Mouse (Mus musculus) limb, embryonic 13.5 days (tissue): ENCODE measurements around the gene Taf1. TPM values are rescaled to one million over a fixed set of nuclear protein-coding genes. Genes with fewer than 3 reads are reported as not detected.

Source experiments
- ATAC-seq: fragments of 200-750 bp; cut with Nextera tagmentation; 2 replicates; pipeline ENCODE4 v1.8.0; 2017; ENCODE audit warnings: low read depth, moderate number of reproducible peaks, moderate TSS enrichment; ENCODE audit not compliant: low FRiP score
- H3K27ac ChIP-seq: fragments of 300-500 bp; sonication (generic); 2 replicates; pipeline ENCODE4 v1.5.1; 2015; ENCODE audit warnings: inconsistent platforms, mild to moderate bottlenecking, moderate library complexity
- H3K27me3 ChIP-seq: fragments of 300-500 bp; sonication (generic); 2 replicates; pipeline ENCODE4 v1.6.1; 2015; ENCODE audit warnings: mild to moderate bottlenecking, inconsistent platforms
- H3K36me3 ChIP-seq: fragments of 300-500 bp; sonication (generic); 2 replicates; pipeline ENCODE4 v1.6.1; 2015; ENCODE audit warnings: inconsistent platforms, mild to moderate bottlenecking, moderate library complexity
- H3K4me1 ChIP-seq: fragments of 300-500 bp; sonication (generic); 2 replicates; pipeline ENCODE4 v1.6.1; 2015; ENCODE audit warnings: inconsistent platforms
- H3K4me2 ChIP-seq: fragments of 300-500 bp; sonication (generic); replicated peaks from 2 replicates; pipeline ENCODE4 v1.6.1; 2015; ENCODE audit warnings: inconsistent platforms, mild to moderate bottlenecking, moderate library complexity
- H3K4me3 ChIP-seq: fragments of 300-500 bp; sonication (generic); 2 replicates; pipeline ENCODE4 v1.5.1; 2015; ENCODE audit warnings: moderate library complexity, mild to moderate bottlenecking, inconsistent platforms
- H3K9ac ChIP-seq: fragments of 300-500 bp; sonication (generic); 2 replicates; pipeline ENCODE4 v1.6.1; 2015; ENCODE audit warnings: mild to moderate bottlenecking, inconsistent platforms
- H3K9me3 ChIP-seq: fragments of 300-500 bp; sonication (generic); 2 replicates; pipeline ENCODE4 v1.6.1; 2016; ENCODE audit warnings: inconsistent platforms
- WGBS: fragments of 180-500 bp; shearing (Covaris S2); methylation state at CpG from one replicate; pipeline ENCODE4 v1.1.7; 2015; 5-methylcytosine and 5-hydroxymethylcytosine counted together
- polyA plus RNA-seq: library from polyadenylated mRNA; unstranded; fragments of >200 nt; fragmentation: Nextera tagmentation; extraction: Ambion mirVana; gene quantifications from 2 replicates; pipeline ENCODE4 v1.2.1, GENCODE M21; 2015

Gene Taf1
- polyA plus RNA-seq, 1 experiment from 2014 or later: 16.3 TPM

GRCm38 (mm10) chrX:101636821-101637525 lies 104.4 kb downstream of the Taf1 start:
- Histone ChIP-seq H3K9me3 (no peaks in the 10 kb centered on the region), H3K27ac (no peak overlapping the region), H3K36me3 (no peaks in the 10 kb centered on the region), H3K4me2 (no peak overlapping the region), H3K27me3 (peaks cover 32% of the 10 kb centered on the region), H3K4me1 (no peaks in the 10 kb centered on the region), H3K4me3 (no peak overlapping the region), H3K9ac (no peak overlapping the region)
- ATAC-seq: no peak
- WGBS: 29% methylated on average over 9 of the region's 9 CpGs

DNA sequence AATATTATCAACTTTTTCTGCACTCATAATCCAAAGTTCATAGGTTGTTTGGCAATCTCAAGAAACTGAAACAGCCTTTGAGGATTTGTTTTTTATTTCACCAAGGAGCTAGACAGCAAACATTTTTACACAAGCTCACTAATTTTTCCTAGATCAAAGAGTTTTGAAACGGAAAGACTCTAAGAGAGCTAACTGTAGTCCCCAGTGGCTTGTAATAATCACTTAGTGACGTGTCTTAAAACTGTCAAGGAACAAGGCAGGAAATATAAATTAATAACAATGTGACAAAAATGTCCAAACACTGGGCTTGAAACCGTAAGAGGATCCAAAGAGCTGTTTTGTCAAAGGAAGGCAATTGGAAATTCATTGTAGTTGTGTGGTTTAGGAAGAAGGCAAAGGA lies 106.3 kb downstream of the Taf1 start:
- H3K4me2 ChIP-seq: peak overlapping the region; percentile 60
- H3K4me1 ChIP-seq: 0 out of 2 replicates have a peak, but pooled peaks cover 4% of the 10 kb centered on the region
- 23% methylated on average over 3 of the region's 3 CpGs for WGBS
- no peak overlapping the region for H3K27ac ChIP-seq
- no peak overlapping the region for H3K9ac ChIP-seq
- no peaks in the 10 kb centered on the region for H3K9me3 ChIP-seq
- peaks cover 35% of the 10 kb centered on the region for H3K27me3 ChIP-seq
- peak overlapping the region; percentile 68 for H3K4me3 ChIP-seq
- no peak for ATAC-seq
- H3K36me3 ChIP-seq: peaks cover under 1% of the 10 kb centered on the region; the same call in 1 of the 2 replicates

- H3K36me3 ChIP-seq: peaks cover 3% of the 10 kb centered on the region; the same call in 1 of the 2 replicates
- no peak for ATAC-seq
- no peak overlapping the region for H3K9ac ChIP-seq
- H3K4me3 ChIP-seq: peak overlapping the region; percentile 68
- H3K27ac ChIP-seq: no peak overlapping the region
- H3K4me1 ChIP-seq: 0 out of 2 replicates have a peak, but pooled peaks cover 4% of the 10 kb centered on the region
- 18% methylated on average over 13 of the region's 13 CpGs for WGBS
- H3K9me3 ChIP-seq: no peaks in the 10 kb centered on the region
- peak overlapping the region; percentile 60 for H3K4me2 ChIP-seq
- H3K27me3 ChIP-seq: peaks cover 35% of the 10 kb centered on the region
Measured at GRCm38 (mm10) chrX:101639306-101639705, 106.8 kb downstream of the Taf1 start.

DNA sequence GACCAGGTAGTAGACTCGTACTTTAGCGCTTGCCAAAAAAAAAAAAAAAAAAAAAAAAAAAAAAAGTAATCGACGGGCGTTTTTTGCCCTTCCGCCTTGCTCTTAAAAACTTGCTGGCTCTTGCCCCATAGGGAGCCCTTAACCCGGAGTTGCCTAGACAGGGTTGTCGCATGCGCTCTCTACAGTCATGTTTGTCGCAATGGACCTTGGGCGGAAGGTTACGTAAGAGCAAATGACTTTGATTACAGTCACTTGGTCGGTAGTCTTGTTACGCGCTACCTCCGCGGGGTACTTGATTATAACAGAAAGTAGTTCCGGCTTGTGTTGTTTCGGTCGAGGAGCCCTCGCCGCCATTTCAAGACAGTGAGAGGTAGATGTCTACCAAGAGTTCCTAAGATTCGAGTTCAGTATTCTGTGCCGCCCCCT lies 107.2 kb downstream of the Taf1 start, which contains the start of gene Ogt:
Gene Ogt, plus strand, starts transcription at position 320 of the 426 bp plus-strand sequence.
- H3K36me3 ChIP-seq: peaks cover 3% of the 10 kb centered on the region; the same call in 1 of the 2 replicates
- H3K4me3 ChIP-seq: peak within 1 kb of the TSS; percentile 68
- H3K4me2 ChIP-seq: peak within 1 kb of the TSS; percentile 67
- ATAC-seq: peak; percentile 92
- peaks cover 35% of the 10 kb centered on the region for H3K27me3 ChIP-seq
- H3K9ac ChIP-seq: peak within 1 kb of the TSS; percentile 82
- H3K9me3 ChIP-seq: no peaks in the 10 kb centered on the region
- 0 out of 2 replicates have a peak, but pooled peaks cover 4% of the 10 kb centered on the region for H3K4me1 ChIP-seq
- WGBS: 12% methylated on average over 21 of the region's 24 CpGs
- H3K27ac ChIP-seq: peak within 1 kb of the TSS; percentile 75

DNA sequence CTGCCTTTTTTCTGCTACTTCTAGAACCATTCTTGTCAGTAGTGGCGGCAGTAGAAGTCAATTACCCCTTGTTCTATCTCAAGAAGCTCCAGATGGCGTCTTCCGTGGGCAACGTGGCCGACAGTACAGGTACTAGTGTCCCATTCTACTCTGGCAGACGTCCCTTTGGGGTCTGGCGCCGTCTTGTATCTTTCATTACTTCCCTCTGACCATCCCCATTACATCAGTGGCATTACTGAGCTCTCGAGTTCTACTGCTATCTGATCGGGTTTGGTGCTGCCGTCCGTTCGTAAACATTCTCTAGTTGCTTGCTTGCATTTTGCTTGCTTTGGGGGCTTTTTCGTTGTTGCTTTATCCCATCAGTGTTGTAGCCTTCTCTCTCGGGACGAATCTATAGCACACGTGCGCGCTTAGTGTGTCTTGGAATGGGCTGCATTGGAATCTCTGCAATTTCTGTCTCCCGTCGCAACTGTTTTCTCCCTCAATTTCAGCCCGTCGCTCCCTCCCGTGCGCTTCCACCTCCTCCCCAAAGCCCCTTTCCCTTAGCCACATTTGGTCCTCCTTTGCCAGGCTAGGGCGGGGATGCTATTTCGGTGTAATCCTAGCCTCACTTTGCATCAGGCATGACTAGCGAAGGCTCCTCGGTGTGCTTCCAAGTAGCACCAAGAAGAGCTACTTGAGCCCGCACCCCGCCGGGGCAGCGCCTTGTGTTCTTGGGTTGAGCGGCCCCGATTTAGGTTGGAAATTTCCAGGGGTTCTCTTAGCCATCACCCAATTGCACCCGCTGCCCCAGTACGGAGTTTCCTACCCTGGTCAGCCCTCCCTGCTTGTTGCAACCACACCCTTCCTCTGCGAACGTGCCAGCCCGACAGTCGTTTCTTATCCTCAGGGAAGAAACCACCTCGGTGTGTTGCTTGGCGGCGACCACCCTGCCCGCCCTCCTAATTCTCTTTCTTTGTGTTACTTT lies 107.9 kb downstream of the Taf1 start:
- Histone ChIP-seq H3K9me3 (no peaks in the 10 kb centered on the region), H3K4me3 (peak overlapping the region; percentile 68), H3K4me1 (0 out of 2 replicates have a peak, but pooled peaks cover 4% of the 10 kb centered on the region), H3K27me3 (peaks cover 35% of the 10 kb centered on the region), H3K4me2 (peak overlapping the region; percentile 67), H3K27ac (peak overlapping the region; percentile 75), H3K9ac (peak overlapping the region; percentile 82), H3K36me3 (peaks cover 6% of the 10 kb centered on the region; the same call in 1 of the 2 replicates)
- WGBS: 12% methylated on average over 45 of the region's 45 CpGs
- peak; percentile 66 for ATAC-seq

DNA sequence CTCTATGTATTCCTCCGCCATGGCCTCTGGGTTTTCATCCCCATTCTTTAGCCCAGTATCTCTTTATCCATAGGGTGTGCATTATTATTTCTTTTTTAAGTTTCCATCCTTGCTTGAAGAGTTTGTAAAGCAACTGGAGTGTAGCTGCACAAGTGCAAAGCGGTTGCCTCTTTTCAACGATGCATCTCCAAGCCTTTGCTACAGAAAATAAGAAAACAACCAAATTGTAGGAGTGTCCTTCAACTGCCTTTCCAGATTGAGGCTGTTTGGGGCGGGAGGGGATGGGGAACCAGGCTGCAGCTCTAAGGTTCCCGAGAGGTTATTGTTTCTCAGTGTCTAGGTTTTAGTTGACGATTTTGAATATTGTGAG lies 108.6 kb downstream of the Taf1 start:
- no peaks in the 10 kb centered on the region for H3K9me3 ChIP-seq
- peak overlapping the region; percentile 67 for H3K4me2 ChIP-seq
- peak overlapping the region; percentile 75 for H3K27ac ChIP-seq
- peaks cover 35% of the 10 kb centered on the region for H3K27me3 ChIP-seq
- no peak for ATAC-seq
- H3K4me1 ChIP-seq: 0 out of 2 replicates have a peak, but pooled peaks cover 4% of the 10 kb centered on the region
- WGBS: 13% methylated on average over 6 of the region's 6 CpGs
- H3K36me3 ChIP-seq: peaks cover 6% of the 10 kb centered on the region; the same call in 1 of the 2 replicates
- peak overlapping the region; percentile 68 for H3K4me3 ChIP-seq
- peak overlapping the region; percentile 82 for H3K9ac ChIP-seq

- Histone ChIP-seq H3K4me1 (0 out of 2 replicates have a peak, but pooled peaks cover 4% of the 10 kb centered on the region), H3K9ac (peak overlapping the region; percentile 82), H3K27me3 (peaks cover 31% of the 10 kb centered on the region), H3K27ac (no peak overlapping the region), H3K9me3 (no peaks in the 10 kb centered on the region), H3K36me3 (peaks cover 6% of the 10 kb centered on the region; the same call in 1 of the 2 replicates), H3K4me3 (peak overlapping the region; percentile 68), H3K4me2 (peak overlapping the region; percentile 67)
- 19% methylated on average over 5 of the region's 5 CpGs for WGBS
- ATAC-seq: no peak
Measured at GRCm38 (mm10) chrX:101642091-101642490, 109.6 kb downstream of the Taf1 start.

DNA sequence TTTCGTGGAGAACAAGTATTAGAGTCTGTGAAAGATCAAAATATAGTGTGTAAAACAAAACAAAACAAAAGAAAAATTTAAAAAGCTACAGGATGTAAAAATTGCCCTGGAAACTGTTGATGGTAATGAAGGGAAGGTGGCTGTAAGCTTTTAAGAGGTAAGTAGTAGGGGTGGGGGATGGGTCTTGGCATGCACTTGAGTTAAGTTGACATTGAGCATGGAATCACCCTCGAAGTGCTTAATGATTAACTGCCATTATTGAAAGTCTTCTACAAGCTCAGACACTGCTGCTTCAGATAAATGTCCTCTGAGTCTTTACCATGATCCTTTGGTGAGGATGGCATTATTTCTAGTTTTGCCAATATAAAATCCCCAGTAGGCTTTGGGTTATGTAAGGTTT lies 112.8 kb downstream of the Taf1 start:
- Histone ChIP-seq H3K4me1 (0 out of 2 replicates have a peak, but pooled peaks cover 4% of the 10 kb centered on the region), H3K9me3 (no peaks in the 10 kb centered on the region), H3K36me3 (peaks cover 6% of the 10 kb centered on the region; the same call in 1 of the 2 replicates), H3K27ac (no peak overlapping the region), H3K27me3 (peaks cover 14% of the 10 kb centered on the region; the same call in 1 of the 2 replicates), H3K4me2 (no peak overlapping the region), H3K4me3 (no peak overlapping the region), H3K9ac (no peak overlapping the region)
- ATAC-seq: no peak
- 77% methylated on average over 2 of the region's 2 CpGs for WGBS

- 79% methylated on average over 5 of the region's 5 CpGs for WGBS
- no peak overlapping the region for H3K4me3 ChIP-seq
- no peak overlapping the region for H3K27ac ChIP-seq
- 0 out of 2 replicates have a peak, but pooled peaks cover 4% of the 10 kb centered on the region for H3K4me1 ChIP-seq
- no peaks in the 10 kb centered on the region for H3K9me3 ChIP-seq
- no peak overlapping the region for H3K4me2 ChIP-seq
- peaks cover 5% of the 10 kb centered on the region; the same call in 1 of the 2 replicates for H3K27me3 ChIP-seq
- no peak for ATAC-seq
- H3K36me3 ChIP-seq: peaks cover 12% of the 10 kb centered on the region; the same call in 1 of the 2 replicates
- no peak overlapping the region for H3K9ac ChIP-seq
Measured at GRCm38 (mm10) chrX:101646621-101647020, 114.1 kb downstream of the Taf1 start.
